Mouse (Mus musculus): ENCODE results near the gene Il4ra.
A peak's percentile ranks its signal among the peaks of the same experiment; 100 is the strongest.

Gene Il4ra

GRCm38 (mm10) chr7:125551766-125552709, at the start of gene Il4ra:
TSS of gene Il4ra (plus strand) at chr7:125552120.
- DNase-seq (ENCODE audit: low read depth): peak; percentile 93

GRCm38 (mm10) chr7:125503374-125504092, 48.4 kb upstream of the Il4ra start:
- peak; percentile 94 for DNase-seq (ENCODE audit: low read depth)

GRCm38 (mm10) chr7:125504618-125505017, 47.3 kb upstream of the Il4ra start:
- no peak for DNase-seq (ENCODE audit: low read depth)

GRCm38 (mm10) chr7:125505568-125505967, 46.4 kb upstream of the Il4ra start:
- no peak for DNase-seq (ENCODE audit: low read depth)

- no peak for DNase-seq (ENCODE audit: low read depth)
Observed at GRCm38 (mm10) chr7:125507279-125507678, 44.6 kb upstream of the Il4ra start.

- no peak for DNase-seq (ENCODE audit: low read depth)
Observed at GRCm38 (mm10) chr7:125511432-125511831, 40.5 kb upstream of the Il4ra start.

- peak; percentile 91 for DNase-seq (ENCODE audit: low read depth)
Observed at GRCm38 (mm10) chr7:125511852-125512251, 40.1 kb upstream of the Il4ra start.

GRCm38 (mm10) chr7:125515081-125515853, 36.7 kb upstream of the Il4ra start:
- no peak for DNase-seq (ENCODE audit: low read depth)

GRCm38 (mm10) chr7:125516723-125517122, 35.2 kb upstream of the Il4ra start:
- DNase-seq (ENCODE audit: low read depth): peak; percentile 98

GRCm38 (mm10) chr7:125517470-125517869, 34.5 kb upstream of the Il4ra start:
- DNase-seq (ENCODE audit: low read depth): no peak

GRCm38 (mm10) chr7:125519715-125520114, 32.2 kb upstream of the Il4ra start:
- no peak for DNase-seq (ENCODE audit: low read depth)

GRCm38 (mm10) chr7:125523051-125523450, 28.9 kb upstream of the Il4ra start:
- DNase-seq (ENCODE audit: low read depth): peak; percentile 91

GRCm38 (mm10) chr7:125527186-125527585, 24.7 kb upstream of the Il4ra start:
- DNase-seq (ENCODE audit: low read depth): no peak

GRCm38 (mm10) chr7:125527901-125528580, 23.9 kb upstream of the Il4ra start:
- no peak for DNase-seq (ENCODE audit: low read depth)

GRCm38 (mm10) chr7:125539351-125539750, 12.6 kb upstream of the Il4ra start:
- peak; percentile 92 for DNase-seq (ENCODE audit: low read depth)

GRCm38 (mm10) chr7:125541026-125541425, 10.9 kb upstream of the Il4ra start:
- DNase-seq (ENCODE audit: low read depth): no peak

GRCm38 (mm10) chr7:125541821-125542220, 10.1 kb upstream of the Il4ra start:
- DNase-seq (ENCODE audit: low read depth): no peak

GRCm38 (mm10) chr7:125542335-125543050, 9.4 kb upstream of the Il4ra start:
- DNase-seq (ENCODE audit: low read depth): no peak

- DNase-seq (ENCODE audit: low read depth): no peak
Observed at GRCm38 (mm10) chr7:125543497-125543896, 8.4 kb upstream of the Il4ra start.

GRCm38 (mm10) chr7:125545331-125545730, 6.6 kb upstream of the Il4ra start:
- no peak for DNase-seq (ENCODE audit: low read depth)

- no peak for DNase-seq (ENCODE audit: low read depth)
Observed at GRCm38 (mm10) chr7:125546727-125547126, 5.2 kb upstream of the Il4ra start.
